Mouse (Mus musculus): ENCODE results near the gene Fam160b1.

The Fam160b1 gene

DNA sequence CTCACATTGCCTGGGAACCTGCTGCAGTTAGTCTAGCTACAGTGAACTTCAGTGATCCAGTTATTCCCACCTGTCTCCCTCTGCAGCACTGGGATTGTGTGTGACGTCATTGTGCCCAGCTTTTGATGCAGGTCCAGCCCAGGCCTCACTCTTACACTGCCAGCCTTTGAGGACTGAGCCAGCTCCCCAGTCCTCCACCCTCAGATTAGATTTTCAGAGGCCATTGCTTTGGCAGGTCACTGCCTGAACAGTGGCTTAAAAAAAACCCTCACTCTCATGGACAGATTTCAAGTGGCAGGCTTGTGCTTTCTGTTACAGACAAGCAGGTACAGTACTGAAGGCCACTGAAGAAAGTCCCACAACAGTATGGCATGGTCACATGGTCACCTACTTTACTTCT is 15.8 kb upstream of the Fam160b1 start:
- DNase-seq (ENCODE audit: low spot score): no peak

DNA sequence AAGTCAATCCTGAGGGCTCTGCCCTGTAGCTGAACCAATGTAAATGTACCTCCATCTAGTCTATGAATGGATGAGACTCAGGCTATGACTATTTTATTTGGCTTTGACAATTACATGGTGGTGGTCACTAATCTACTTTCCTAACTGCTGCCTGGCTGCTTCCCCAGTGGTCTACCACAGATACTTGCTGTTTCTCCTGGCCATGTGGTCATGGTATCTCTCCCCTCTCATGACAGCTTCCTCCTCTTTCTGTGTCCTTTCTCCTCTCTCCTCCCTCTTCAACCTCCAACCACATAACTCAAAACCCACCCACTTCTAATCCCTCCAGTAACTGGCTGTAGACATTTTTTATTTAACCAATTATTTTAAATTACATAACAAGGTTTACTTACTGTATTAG is 11.4 kb upstream of the Fam160b1 start:
- DNase-seq (ENCODE audit: low spot score): no peak

DNA sequence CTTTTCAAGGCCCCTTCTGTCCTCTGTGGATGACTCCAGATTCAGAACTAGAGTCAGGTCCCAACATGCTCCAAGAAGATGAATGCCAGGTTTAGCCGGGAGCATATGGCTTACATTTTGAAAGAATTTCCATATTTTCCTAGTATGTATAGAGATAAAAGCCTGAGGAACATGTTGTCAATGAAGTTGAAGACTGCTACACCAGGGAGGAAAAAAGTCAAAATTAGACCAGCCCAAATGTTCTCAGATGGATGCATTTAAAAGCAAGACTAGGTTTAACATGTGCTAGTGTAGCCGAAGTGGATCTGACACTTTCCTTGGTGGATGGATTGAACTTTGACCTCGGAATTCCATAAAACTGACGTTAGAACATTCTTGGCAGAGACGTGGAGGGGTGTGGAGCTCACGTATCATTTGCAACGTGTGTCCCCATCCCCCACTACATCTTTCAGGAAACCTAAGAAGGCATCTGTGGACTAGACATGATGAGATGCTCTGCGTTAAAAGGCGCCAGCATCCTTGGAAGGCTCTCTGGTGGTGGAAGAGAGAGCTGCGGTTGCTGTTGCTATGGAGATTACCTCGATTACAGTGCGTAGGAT is 8.0 kb upstream of the Fam160b1 start:
- DNase-seq (ENCODE audit: low spot score): no peak

DNA sequence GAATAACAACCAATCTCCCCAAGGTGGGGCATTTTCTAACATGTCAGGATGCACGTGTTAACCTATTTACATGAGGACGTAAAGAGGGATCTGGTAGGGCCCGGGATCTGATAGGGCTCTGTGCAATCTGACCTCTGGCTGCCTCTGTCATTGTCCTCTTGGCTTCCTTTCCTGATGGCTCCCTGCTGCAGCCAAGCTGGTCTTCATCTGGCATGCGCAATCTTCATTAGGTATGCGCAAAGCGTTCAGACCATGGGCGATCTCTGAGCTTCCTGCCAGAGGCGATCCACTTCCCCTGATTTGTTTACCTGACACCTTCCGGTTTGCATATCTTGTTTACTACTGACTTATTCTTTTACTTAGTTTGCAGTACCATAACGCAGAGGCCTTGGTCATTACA is 7.3 kb upstream of the Fam160b1 start:
- no peak for DNase-seq (ENCODE audit: low spot score)

DNA sequence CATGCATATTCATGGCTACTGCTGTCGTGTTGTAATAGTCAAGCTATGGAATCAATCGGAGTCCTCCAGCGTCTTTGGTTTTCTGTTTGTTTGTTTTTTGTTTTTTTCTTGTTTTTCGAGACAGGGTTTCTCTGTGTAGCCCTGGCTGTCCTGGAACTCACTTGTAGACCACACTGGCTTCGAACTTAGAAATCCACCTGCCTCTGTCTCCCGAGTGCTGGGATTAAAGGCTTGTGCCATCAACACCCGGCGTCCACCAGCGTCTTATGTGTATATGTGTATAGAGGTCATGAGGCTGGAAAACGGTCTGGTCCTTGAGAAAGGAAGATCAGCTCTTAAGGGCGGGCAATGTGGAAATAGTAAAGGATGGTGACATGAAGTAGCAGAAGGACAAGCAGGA is 6.4 kb upstream of the Fam160b1 start:
- no peak for DNase-seq (ENCODE audit: low spot score)

DNA sequence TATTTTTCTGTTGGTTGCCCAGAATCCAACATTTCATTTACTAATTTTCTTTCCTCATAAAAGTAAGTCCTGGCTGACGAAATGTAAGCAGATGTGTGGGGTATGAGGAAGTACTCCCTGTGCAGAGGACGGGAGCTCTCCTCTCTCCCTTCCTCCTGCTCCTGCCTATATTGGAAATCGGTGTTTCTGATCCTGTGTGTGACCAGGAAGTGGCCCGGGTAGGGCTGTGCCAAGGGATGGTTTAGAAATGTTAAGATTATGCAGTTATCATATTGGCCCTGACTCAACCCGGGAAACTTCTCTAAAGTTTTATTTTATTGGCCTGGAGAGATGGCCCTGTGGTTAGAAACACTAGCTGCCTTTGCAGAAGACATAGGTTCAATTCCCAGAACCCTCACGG is 5.8 kb upstream of the Fam160b1 start:
- DNase-seq (ENCODE audit: low spot score): no peak

DNA sequence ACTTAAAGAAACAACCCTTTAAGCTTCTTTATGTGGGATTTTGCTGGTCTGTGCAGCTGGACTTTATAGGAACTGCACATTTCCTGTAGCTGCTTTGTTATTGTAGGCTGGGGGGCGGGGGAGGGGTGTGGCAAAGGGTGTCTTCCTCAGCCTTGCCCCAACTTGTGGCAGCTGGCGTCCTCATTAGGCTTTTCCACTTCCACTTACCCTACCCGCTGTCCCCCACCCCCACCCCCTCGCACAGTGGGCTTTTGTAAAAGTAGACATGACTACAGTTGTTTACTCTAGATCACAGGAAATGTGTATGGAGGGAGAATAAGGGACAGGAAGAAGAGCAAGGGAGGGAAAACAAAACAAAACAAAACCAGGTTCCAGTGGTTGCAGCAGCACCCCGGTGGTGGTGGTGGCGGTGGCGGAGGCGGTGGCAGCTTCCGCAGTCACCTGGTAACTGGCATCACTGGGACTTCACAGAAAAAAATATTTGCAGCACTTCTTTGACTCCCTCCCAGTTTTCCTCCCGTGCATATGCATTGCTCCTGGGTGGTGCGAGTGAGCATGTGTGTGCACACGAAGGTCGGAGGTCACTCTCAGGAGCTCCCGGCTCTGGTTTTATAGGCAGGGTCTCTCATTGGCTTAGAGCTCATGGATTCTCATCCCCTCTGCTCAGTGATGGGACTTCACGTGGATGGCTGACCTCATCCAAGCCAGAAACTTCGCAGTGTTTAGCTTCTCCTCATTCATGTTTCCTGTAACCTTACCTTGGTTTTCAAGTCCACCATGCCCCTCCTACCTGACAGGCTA is 4.8 kb upstream of the Fam160b1 start:
- no peak for DNase-seq (ENCODE audit: low spot score)

DNA sequence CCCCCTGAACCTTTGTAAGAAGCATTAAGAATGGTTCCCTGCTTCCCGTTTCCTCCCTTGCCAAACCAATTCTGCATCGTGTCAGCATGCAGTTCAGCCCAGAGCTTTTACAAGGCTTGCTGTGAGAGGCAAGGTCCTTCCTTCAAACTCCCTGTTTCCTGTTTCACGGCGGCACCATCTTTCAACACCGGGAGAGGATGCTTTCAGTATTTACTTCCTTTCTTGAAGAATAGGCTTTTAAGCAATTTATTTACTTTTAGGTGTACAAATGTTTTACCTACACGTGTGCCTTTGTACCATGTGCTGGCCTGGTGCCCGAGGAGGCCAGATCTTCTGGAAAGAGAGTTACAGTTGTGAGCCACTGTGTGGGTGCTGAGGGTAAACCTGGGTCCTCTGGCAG is 4.2 kb upstream of the Fam160b1 start:
- no peak for DNase-seq (ENCODE audit: low spot score)

DNA sequence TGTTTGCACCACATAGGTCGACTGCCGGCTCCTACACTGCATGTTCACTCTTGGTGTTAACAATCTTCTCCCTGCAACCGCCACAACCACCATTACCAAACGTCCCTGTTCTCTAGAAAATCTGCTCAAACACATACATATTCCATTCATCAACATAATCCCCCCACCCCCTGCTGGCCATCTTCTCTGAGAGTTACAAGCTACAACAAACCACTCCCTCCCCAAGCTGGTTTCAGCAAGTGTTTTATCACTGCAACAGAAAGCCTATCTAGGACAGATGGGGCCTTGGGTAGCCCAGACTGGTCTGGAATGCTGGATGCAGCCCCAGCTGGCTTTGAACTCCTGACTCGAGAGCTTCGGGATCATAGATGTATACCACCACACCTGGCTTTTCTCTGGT is 3.2 kb upstream of the Fam160b1 start:
- no peak for DNase-seq (ENCODE audit: low spot score)

DNA sequence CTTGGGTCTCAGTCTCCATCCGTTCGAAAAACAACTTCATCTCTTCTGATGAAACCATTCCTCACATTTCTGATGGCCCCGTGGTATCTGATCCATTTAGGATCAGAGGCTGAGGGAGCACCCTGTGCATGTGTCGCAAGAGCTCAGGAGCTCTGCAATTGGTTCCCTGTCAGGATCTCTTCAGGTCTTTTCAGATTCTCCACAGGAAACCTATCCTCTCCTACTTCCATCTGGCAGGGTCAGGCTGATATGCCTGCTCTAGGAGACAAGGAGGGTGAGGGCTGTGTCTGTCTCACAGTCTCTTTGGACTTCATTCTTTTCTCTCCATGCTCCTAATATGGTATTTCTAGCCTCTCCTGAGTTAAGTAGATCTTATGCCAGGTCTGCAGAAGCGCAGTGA is 2.7 kb upstream of the Fam160b1 start:
- no peak for DNase-seq (ENCODE audit: low spot score)

DNA sequence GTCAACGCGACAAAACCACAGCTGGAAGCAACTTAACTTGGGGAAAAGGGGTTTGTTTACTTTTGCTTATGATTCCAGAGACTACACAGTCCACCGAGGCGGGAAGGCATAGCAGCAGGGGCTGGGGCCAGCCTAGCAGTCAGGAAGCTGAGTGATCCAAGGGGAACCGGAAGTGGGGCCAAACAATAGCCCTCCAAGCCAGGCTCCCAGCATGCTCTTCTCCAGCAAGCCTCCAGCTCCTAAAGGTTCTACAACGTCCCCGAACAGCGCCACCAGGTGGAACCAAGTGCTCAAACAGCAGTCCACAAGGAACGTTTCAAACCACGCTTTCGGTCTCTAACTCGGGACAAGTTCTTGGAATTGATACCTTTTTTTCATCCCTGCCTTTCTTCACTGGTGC is 2.2 kb upstream of the Fam160b1 start:
- no peak for DNase-seq (ENCODE audit: low spot score)

DNA sequence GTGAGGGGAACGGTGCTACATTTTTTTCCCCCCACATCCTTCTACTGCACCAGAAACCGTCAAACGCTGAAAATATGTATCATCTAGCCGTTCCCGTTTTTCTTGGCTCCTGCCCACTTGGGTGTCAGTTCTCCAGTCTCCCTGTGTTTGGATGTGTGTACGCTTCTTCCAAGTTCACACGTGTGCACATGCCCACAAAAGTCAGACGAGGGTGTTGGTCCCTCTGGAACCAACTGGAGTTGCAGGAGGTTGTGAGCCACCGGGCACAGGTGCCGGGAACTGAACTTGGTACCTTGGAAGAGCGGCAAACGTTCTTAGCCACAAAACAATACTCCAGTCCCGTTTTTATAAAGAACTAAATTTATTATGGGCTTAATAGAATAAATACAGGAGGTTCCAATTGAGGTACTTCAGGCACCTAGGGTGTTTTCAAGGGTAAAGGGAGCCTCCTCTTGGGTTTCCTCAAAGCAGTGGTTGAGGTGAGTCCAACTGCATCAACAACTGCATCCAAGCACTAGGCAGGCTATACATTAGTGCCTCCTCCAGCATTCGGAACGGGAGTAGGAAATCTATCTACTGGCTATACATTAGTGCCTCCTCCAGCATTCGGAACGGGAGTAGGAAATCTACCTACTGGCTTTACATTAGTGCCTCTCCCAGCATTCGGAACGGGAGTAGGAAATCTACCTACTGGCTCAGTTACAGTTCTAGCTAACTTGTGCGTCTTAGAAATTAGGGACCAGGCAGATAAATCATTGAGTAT is 1.5 kb upstream of the Fam160b1 start:
- DNase-seq (ENCODE audit: low spot score): no peak

DNA sequence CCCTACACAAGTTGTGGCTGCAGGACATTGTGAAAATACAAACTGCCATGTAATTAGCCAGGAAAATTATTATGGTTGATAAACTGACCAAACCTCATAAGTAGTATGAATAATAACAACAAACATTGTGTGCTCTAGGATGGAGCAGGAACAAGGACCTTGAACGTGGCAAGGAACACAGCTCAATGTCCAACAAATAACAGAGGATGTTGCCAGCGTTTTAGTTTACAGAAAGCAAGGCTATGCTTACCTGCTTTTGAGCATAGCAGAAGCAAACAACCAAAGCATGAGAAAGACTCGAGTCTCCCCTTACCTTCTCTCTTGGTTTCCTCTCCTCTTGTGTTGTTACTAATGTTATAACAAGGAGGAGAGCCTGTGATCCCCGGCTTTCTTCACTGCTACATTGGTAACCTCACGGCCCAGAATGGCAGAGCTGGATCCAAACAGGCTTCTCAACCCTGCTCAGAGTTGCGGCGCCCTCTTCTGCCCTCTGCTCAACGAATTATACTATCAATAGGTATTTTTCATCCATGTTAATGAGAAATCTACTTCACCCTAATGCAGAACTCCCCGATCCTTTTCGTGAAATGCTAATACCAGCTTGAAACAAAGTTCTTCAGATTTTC is 666 bp upstream of the Fam160b1 start:
- no peak for DNase-seq (ENCODE audit: low spot score)

DNA sequence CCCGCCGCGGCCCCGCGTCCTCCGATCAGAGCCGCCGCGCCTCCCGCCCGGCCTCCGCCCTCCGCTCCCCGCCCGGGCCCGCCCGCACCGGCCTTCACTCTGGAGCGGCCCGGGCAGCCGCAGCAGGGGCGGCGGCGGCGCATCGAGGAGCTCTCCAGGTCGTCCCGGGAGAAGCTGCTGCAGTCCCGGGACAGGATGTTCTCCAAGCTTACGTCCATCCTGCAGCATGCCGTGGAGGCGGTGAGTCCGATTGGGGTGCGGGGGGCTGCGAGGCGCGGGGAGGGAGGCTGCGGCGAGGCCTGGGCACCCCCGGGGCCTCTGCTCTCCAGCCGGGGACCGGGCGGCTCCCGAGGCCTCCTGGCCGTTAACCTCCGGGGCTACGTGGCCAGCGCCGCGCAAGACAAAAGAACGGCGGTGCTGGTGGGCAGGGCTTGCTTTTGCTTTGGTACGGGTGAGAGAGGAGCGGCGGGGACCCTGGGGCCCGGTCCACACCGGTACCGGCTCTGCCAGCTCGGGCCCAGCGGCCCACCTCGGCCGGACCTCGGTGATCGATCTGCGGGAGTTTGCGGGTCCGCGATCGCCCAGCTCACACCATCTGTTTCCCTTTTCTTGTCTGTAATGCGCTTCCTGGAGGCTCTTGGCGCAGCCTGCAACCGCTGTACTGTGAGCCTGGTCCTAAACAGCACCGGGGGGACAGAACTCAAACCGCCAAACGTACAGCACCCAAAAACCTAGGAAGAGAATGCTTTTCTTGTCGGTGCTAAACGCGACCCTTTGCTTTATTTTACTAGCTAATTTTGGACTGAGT is 855 bp downstream of the Fam160b1 start:
- DNase-seq (ENCODE audit: low spot score): no peak

DNA sequence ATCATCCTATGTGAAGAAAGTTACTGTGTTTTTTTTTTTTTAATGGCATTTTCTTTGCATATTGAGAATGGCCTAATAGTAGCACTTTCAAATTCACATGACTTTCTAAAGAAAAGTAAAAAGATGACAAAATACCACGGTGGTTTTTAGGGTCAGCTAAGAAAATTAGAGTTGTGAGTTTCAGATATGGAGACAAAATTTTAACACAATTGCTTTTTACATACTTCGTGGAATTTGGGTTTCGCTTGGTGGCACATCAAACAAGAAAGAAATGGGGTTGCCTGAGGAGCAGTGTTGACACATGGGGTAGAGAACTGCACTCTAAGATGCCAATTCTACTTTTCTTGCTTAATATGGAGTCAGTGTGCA is 1.4 kb downstream of the Fam160b1 start:
- DNase-seq (ENCODE audit: low spot score): no peak

DNA sequence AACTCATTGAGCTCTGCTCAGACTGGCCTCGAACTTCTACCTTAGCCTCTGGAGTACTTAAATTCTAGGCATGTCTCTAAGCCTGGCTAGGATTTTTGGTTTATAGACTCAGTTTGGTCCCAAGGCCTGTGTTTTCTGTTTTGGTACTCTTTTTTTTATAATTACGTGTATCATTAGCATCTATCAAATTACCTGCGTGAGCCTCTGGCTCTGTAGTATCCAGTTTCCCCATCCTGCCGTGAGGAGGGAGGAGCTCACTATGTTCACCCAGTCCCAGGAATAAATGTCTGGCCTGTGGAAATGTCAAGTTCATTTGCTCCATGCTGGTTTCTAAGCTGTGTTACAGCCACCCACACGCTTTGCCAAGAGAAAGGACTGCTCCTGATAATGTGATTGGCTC is 2.1 kb downstream of the Fam160b1 start:
- DNase-seq (ENCODE audit: low spot score): no peak

DNA sequence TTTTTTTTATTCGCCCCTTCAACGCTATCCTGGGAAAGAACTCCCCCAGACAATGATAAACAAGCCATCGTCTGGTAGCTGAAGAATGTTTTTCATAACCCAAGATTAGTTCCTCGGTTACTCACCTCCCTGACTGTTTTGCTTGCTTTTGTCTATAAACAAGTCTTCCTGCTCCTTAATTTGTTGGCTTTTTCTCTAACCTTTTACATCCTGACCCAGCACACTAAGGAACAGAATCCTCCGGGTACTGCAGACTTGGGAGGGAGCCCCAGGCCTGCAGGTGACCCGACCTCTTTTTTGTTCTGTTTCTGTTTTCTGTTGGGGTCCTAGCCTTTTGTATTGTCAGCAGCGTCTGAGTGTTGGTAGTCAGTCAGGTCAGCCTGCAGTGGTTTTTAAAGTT is 2.6 kb downstream of the Fam160b1 start:
- DNase-seq (ENCODE audit: low spot score): no peak

DNA sequence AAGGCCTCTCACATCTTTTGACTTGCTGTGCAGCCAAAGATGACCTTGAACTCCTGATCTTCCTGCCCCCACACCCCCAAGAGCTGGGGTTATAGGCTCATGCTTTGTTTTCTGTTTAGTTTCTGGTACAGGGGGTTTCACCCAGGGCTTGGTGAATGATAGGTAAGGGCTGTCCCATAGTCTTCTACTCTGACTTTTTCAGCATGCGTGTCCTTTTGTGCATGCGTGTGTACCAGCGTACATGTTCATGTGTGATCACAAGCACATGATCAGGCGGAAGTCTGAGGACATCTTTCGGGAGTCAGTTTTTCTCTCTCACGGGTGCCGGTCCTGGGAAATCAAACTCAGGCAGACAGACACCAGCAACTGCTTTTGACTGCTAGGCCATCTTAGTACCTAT is 3.1 kb downstream of the Fam160b1 start:
- DNase-seq (ENCODE audit: low spot score): no peak

DNA sequence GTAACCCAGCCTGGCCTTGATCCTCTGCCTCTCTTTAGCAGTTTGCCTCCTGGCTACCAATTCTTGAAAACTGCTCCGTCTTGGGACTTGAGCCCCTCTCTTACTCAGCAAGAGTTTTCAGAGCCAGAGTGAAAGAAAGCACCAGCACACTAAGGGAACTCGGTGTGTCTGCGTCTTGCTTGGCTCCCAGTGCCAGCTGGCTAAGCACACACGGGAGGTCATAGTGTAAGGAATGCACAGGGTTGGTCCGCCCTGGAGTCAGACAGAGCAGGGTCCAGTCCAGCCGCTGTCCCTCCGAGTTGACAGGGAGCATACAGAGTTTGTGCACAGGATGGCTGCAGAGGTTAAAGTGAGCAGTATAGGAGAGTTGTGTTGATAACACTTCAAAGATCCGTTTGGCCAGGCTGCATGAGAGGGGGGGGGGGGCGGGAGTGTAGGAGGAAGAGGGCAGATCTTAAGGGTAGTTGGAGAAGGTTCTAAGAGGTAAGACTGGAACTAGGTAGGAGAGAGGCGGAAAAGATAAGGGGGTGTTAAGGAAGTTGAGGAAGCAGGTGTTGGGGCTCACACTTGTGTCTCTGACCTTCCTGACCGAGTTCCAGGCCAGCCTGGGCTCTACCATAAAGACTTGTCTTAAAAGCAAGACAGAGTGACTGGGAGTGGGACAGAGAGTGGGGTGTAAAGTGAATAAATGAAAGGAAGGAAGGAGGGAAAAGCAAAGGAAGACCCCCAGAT is 4.6 kb downstream of the Fam160b1 start:
- DNase-seq (ENCODE audit: low spot score): no peak

DNA sequence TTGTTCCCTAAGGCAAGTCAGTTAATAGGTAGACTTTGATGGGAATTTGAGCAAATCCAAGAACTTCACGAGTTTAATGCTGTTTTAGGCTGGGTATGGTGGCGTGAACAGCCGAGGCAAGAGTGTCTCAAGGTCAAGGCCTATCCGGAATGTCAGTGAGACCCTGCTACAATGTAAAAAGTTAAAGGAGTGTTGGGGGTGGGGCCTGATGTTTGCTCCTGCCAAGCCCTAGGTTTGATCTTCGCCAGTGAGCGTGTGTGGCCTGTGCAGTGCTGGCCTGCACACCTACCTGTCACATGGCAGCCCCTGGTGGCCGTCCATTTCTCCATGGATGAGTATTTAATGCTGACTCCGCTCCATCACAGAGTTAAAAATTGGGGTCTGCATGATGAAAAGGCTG is 5.5 kb downstream of the Fam160b1 start:
- no peak for DNase-seq (ENCODE audit: low spot score)

DNA sequence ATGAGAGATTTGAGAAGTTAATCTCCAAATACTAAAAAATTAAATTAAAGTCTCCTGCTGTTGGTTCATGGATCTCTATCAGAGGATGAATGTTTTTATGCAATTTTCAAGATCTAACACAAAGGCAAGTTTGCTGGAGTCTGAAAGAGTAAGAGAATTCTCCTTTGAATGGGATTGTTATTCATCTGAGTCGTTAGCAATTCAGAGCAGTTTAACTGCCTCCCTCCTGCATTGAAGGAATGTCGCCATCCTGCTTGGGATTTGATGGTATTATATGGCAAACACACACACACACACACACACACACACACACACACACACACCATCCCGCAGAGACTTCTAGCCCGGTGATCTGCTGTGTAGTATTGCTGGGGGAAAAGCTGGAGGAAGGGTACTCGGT is 6.1 kb downstream of the Fam160b1 start:
- no peak for DNase-seq (ENCODE audit: low spot score)

Measured in left cerebral cortex, adult 11 months (tissue).